Mouse (Mus musculus) testis, adult 2 months (tissue): ENCODE results near the gene Vegfa. TPM values are rescaled to one million over a fixed set of nuclear protein-coding genes. Genes with fewer than 3 reads are reported as not detected.

Experiments
- H3K27ac ChIP-seq: fragments of 200-500 bp; 2 replicates; pipeline ENCODE4 v1.5.1; 2012; ENCODE audit warnings: low read depth, low read length; ENCODE audit not compliant: control insufficient read depth, insufficient read depth
- H3K27me3 ChIP-seq: fragments of 200-500 bp; 2 replicates; pipeline ENCODE4 v1.6.1; 2012; ENCODE audit warnings: mild to moderate bottlenecking, low read length, moderate library complexity; ENCODE audit not compliant: control insufficient read depth, insufficient read depth
- H3K36me3 ChIP-seq: fragments of 200-500 bp; 2 replicates; pipeline ENCODE4 v1.6.1; 2012; ENCODE audit warnings: mild to moderate bottlenecking, low read length; ENCODE audit not compliant: control insufficient read depth, insufficient read depth
- H3K4me1 ChIP-seq: fragments of 200-500 bp; 2 replicates; pipeline ENCODE4 v1.6.1; 2012; ENCODE audit warnings: low read length; ENCODE audit not compliant: control insufficient read depth, insufficient read depth
- H3K4me3 ChIP-seq: fragments of 200-500 bp; 2 replicates; pipeline ENCODE4 v1.5.1; 2012; ENCODE audit warnings: low read depth, mild to moderate bottlenecking, low read length, moderate library complexity, mixed read lengths; ENCODE audit not compliant: control insufficient read depth
- CTCF ChIP-seq: fragments of 200-500 bp; IDR thresholded peaks from 2 replicates; pipeline ENCODE4 v1.5.1; 2012; ENCODE audit warnings: low read depth, mild to moderate bottlenecking, inconsistent platforms, low read length, moderate library complexity; ENCODE audit not compliant: control insufficient read depth, insufficient read depth, insufficient replicate concordance
- POLR2A ChIP-seq: fragments of 200-500 bp; IDR thresholded peaks from 2 replicates; pipeline ENCODE4 v1.6.1; 2012; ENCODE audit warnings: low read depth, mild to moderate bottlenecking, inconsistent platforms, low read length, moderate library complexity; ENCODE audit not compliant: control insufficient read depth
- polyA plus RNA-seq: library from polyadenylated mRNA; depleted of rRNA; stranded (reverse); fragments of >200 nt; gene quantifications from 2 replicates; pipeline ENCODE4 v1.2.3, GENCODE M21; 2012

Gene Vegfa
- polyA plus RNA-seq, 1 experiment: 13.2 TPM

- Histone ChIP-seq H3K4me1 (peaks cover 3% of the 10 kb centered on the region), H3K4me3 (no peak overlapping the region), H3K27me3 (no peaks in the 10 kb centered on the region), H3K27ac (no peak overlapping the region), H3K36me3 (no peaks in the 10 kb centered on the region)
- TF ChIP-seq CTCF (no peak), POLR2A (no peak)
Observed at GRCm38 (mm10) chr17:46063283-46063973, 31.3 kb upstream of the Vegfa start.

- H3K27me3 ChIP-seq: no peaks in the 10 kb centered on the region
- TF ChIP-seq CTCF (no peak), POLR2A (no peak)
- no peak overlapping the region for H3K4me3 ChIP-seq
- H3K4me1 ChIP-seq: peaks cover 3% of the 10 kb centered on the region
- no peaks in the 10 kb centered on the region for H3K36me3 ChIP-seq
- H3K27ac ChIP-seq: no peak overlapping the region
Observed at GRCm38 (mm10) chr17:46060253-46060652, 28.1 kb upstream of the Vegfa start.

GRCm38 (mm10) chr17:46059226-46059825 is 27.2 kb upstream of the Vegfa start:
- no peak for TF ChIP-seq CTCF
- TF ChIP-seq POLR2A: no peak
- H3K36me3 ChIP-seq: no peaks in the 10 kb centered on the region
- no peaks in the 10 kb centered on the region for H3K27me3 ChIP-seq
- H3K4me3 ChIP-seq: no peak overlapping the region
- H3K4me1 ChIP-seq: no peaks in the 10 kb centered on the region; the same call in none of the 2 replicates
- no peak overlapping the region for H3K27ac ChIP-seq

GRCm38 (mm10) chr17:46056288-46056687 is 24.1 kb upstream of the Vegfa start:
- Histone ChIP-seq H3K4me1 (no peaks in the 10 kb centered on the region; the same call in none of the 2 replicates), H3K27ac (no peak overlapping the region), H3K27me3 (no peaks in the 10 kb centered on the region), H3K4me3 (no peak overlapping the region), H3K36me3 (no peaks in the 10 kb centered on the region)
- no peak for TF ChIP-seq CTCF
- TF ChIP-seq POLR2A: no peak

GRCm38 (mm10) chr17:46055736-46056135 is 23.6 kb upstream of the Vegfa start:
- no peak for TF ChIP-seq CTCF
- no peak for TF ChIP-seq POLR2A

GRCm38 (mm10) chr17:46053291-46053842 is 21.2 kb upstream of the Vegfa start:
- Histone ChIP-seq H3K4me1 (no peaks in the 10 kb centered on the region; the same call in none of the 2 replicates), H3K27me3 (no peaks in the 10 kb centered on the region), H3K36me3 (no peaks in the 10 kb centered on the region), H3K4me3 (no peak overlapping the region), H3K27ac (no peak overlapping the region)
- no peak for TF ChIP-seq CTCF
- TF ChIP-seq POLR2A: no peak

More at GRCm38 (mm10) chr17:46055736-46056135, 23.6 kb upstream of the Vegfa start:
- no peak overlapping the region for H3K4me3 ChIP-seq
- no peaks in the 10 kb centered on the region for H3K27me3 ChIP-seq
- H3K4me1 ChIP-seq: no peaks in the 10 kb centered on the region; the same call in none of the 2 replicates
- no peaks in the 10 kb centered on the region for H3K36me3 ChIP-seq
- H3K27ac ChIP-seq: no peak overlapping the region

- TF ChIP-seq POLR2A (no peak), CTCF (no peak)
- no peaks in the 10 kb centered on the region; the same call in 1 of the 2 replicates for H3K4me1 ChIP-seq
- H3K27me3 ChIP-seq: no peaks in the 10 kb centered on the region
- H3K36me3 ChIP-seq: no peaks in the 10 kb centered on the region
- H3K27ac ChIP-seq: no peak overlapping the region
- no peak overlapping the region for H3K4me3 ChIP-seq
Observed at GRCm38 (mm10) chr17:46052146-46052545, 20.0 kb upstream of the Vegfa start.
